Mouse (Mus musculus): Measurements from ENCODE around the gene Spats2l. TPM values are rescaled to one million over a fixed set of nuclear protein-coding genes. Genes with fewer than 3 reads are reported as not detected.

Spats2l gene
- polyA plus RNA-seq (2014; fragmentation: Nextera tagmentation; extraction: Ambion mirVana): 51.9 and 52.4 TPM in 2 replicates

DNA sequence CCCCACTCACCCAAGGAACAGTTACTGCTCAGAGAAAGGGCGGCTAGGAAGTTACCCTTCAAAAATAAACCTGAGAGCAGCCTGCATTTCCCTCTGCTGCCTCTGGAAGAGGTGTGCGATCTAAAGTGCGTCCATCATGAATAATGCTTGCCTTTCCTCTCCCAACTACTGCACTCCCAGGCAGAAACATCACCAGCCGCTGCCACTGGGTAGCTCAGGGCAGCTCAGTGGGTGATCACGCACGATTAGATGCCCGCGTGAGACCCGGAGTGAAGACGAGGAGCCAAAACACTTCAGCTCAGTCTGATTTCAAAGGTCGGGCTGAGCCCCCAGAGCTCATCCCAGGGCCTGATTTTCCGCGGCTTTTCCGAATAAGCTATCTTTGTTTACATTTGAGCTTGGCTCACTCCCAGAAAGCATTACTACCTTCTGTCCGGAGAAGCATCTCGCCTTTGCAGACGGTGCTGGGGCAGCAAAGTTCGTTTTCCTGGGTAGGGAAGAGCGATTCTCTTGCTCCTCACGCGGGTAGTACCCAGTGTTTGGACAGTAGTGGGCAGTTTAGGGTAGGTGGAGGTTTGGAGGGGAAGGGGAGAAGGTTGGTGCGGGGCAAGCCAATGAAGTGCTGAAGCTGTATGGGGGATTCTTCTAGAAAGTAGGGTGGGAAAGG, at the start of gene Spats2l:
Spats2l (plus strand) TSS at position 162 of the 667 bp plus-strand sequence.
- DNase-seq (ENCODE audit: low spot score) (peak; percentile 75), ATAC-seq (replicated peaks; ENCODE audit: insufficient number of reproducible peaks, low FRiP score, low TSS enrichment, low read depth) (peak; percentile 71)
- Histone ChIP-seq H3K36me3 (replicated peaks; ENCODE audit: control insufficient read depth, insufficient read depth, low read depth, low read length) (no peaks in the 10 kb centered on the region), H3K27me3 (ENCODE audit: control insufficient read depth, insufficient read depth, low read length) (no peaks in the 10 kb centered on the region), H3K4me1 (ENCODE audit: control insufficient read depth, insufficient read depth, low read length) (no peaks in the 10 kb centered on the region), H3K9me3 (replicated peaks; ENCODE audit: control insufficient read depth, low read length) (no peaks in the 10 kb centered on the region), H3K4me2 (ENCODE audit: low read depth, low read length) (peak within 1 kb of the TSS; percentile 84), H3K9ac (replicated peaks; ENCODE audit: low read length) (peak within 1 kb of the TSS; percentile 95), H3K27ac (replicated peaks; ENCODE audit: low read depth, low read length) (peak within 1 kb of the TSS; percentile 78), H3K4me3 (ENCODE audit: low read depth, low read length) (peak within 1 kb of the TSS; percentile 78)
- WGBS: under 1% methylated on average over 22 of the region's 22 CpGs

DNA sequence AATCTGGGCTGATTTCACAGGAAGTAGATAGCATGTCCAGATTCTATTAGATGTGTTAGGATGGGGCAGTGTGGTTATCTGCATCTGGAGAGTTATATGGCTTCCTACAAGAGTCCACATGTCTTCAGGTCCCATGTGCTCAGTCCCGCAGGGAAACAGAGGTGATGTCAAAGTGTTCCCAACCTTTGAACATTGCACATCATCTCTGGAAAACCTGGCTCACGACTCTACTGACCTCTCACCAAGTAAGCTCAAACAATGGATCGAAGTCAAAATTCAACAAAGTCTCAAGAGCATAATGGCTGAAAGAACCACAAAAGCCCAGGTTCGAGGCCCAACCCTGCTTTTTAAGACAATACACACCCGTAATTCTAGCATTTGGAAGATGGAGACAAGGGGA, 48.7 kb upstream of the Spats2l start:
- H3K27ac ChIP-seq (replicated peaks; ENCODE audit: low read depth, low read length): no peak overlapping the region
- 91% methylated on average over 5 of the region's 5 CpGs for WGBS
- H3K9ac ChIP-seq (replicated peaks; ENCODE audit: low read length): no peak overlapping the region
- H3K4me2 ChIP-seq (ENCODE audit: low read depth, low read length): no peak overlapping the region
- no peaks in the 10 kb centered on the region for H3K27me3 ChIP-seq (ENCODE audit: control insufficient read depth, insufficient read depth, low read length)
- no peaks in the 10 kb centered on the region for H3K36me3 ChIP-seq (replicated peaks; ENCODE audit: control insufficient read depth, insufficient read depth, low read depth, low read length)
- no peak overlapping the region for H3K4me3 ChIP-seq (ENCODE audit: low read depth, low read length)
- no peaks in the 10 kb centered on the region for H3K4me1 ChIP-seq (ENCODE audit: control insufficient read depth, insufficient read depth, low read length)
- H3K9me3 ChIP-seq (replicated peaks; ENCODE audit: control insufficient read depth, low read length): no peaks in the 10 kb centered on the region
- ATAC-seq (replicated peaks; ENCODE audit: insufficient number of reproducible peaks, low FRiP score, low TSS enrichment, low read depth) (no peak), DNase-seq (ENCODE audit: low spot score) (no peak)

- H3K27me3 ChIP-seq (ENCODE audit: control insufficient read depth, insufficient read depth, low read length): no peaks in the 10 kb centered on the region
- no peaks in the 10 kb centered on the region for H3K9me3 ChIP-seq (replicated peaks; ENCODE audit: control insufficient read depth, low read length)
- no peak overlapping the region for H3K9ac ChIP-seq (replicated peaks; ENCODE audit: low read length)
- H3K4me2 ChIP-seq (ENCODE audit: low read depth, low read length): no peak overlapping the region
- ATAC-seq (replicated peaks; ENCODE audit: insufficient number of reproducible peaks, low FRiP score, low TSS enrichment, low read depth): no peak
- no peak overlapping the region for H3K4me3 ChIP-seq (ENCODE audit: low read depth, low read length)
- H3K27ac ChIP-seq (replicated peaks; ENCODE audit: low read depth, low read length): no peak overlapping the region
- DNase-seq (ENCODE audit: low spot score): no peak
- no peaks in the 10 kb centered on the region for H3K4me1 ChIP-seq (ENCODE audit: control insufficient read depth, insufficient read depth, low read length)
- 52% methylated on average over 4 of the region's 4 CpGs for WGBS
- no peaks in the 10 kb centered on the region for H3K36me3 ChIP-seq (replicated peaks; ENCODE audit: control insufficient read depth, insufficient read depth, low read depth, low read length)
Measured at GRCm38 (mm10) chr1:57735877-57736276, 38.1 kb upstream of the Spats2l start.

GRCm38 (mm10) chr1:57741740-57742139, 32.2 kb upstream of the Spats2l start:
- H3K4me2 ChIP-seq (ENCODE audit: low read depth, low read length): no peak overlapping the region
- no peak overlapping the region for H3K4me3 ChIP-seq (ENCODE audit: low read depth, low read length)
- DNase-seq (ENCODE audit: low spot score): no peak
- no peaks in the 10 kb centered on the region for H3K36me3 ChIP-seq (replicated peaks; ENCODE audit: control insufficient read depth, insufficient read depth, low read depth, low read length)
- H3K27me3 ChIP-seq (ENCODE audit: control insufficient read depth, insufficient read depth, low read length): no peaks in the 10 kb centered on the region
- H3K9me3 ChIP-seq (replicated peaks; ENCODE audit: control insufficient read depth, low read length): no peaks in the 10 kb centered on the region
- H3K27ac ChIP-seq (replicated peaks; ENCODE audit: low read depth, low read length): no peak overlapping the region
- 88% methylated on average over 8 of the region's 8 CpGs for WGBS
- ATAC-seq (replicated peaks; ENCODE audit: insufficient number of reproducible peaks, low FRiP score, low TSS enrichment, low read depth): no peak
- H3K9ac ChIP-seq (replicated peaks; ENCODE audit: low read length): no peak overlapping the region
- no peaks in the 10 kb centered on the region for H3K4me1 ChIP-seq (ENCODE audit: control insufficient read depth, insufficient read depth, low read length)

DNA sequence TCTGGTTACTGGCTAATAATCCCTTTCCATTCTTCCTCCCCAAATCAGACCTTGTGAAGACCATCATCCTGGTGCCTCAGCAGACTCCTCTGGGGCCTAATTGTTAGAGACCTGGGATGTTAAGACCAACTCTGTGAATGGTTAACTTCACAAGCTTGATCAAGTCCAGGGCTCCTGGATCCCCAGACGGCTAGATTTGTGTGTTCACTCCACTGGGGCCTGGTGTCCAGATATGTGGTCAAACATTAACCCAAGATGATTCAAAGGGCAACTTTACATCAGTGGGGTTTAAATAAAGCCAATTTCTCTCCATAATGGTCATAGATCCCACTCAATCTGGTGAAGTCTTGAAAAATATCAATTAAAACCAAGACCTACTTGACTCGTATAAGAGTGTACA, 31.7 kb upstream of the Spats2l start:
- DNase-seq (ENCODE audit: low spot score) (no peak), ATAC-seq (replicated peaks; ENCODE audit: insufficient number of reproducible peaks, low FRiP score, low TSS enrichment, low read depth) (no peak)
- no peak overlapping the region for H3K27ac ChIP-seq (replicated peaks; ENCODE audit: low read depth, low read length)
- H3K4me2 ChIP-seq (ENCODE audit: low read depth, low read length): no peak overlapping the region
- no peaks in the 10 kb centered on the region for H3K27me3 ChIP-seq (ENCODE audit: control insufficient read depth, insufficient read depth, low read length)
- H3K9ac ChIP-seq (replicated peaks; ENCODE audit: low read length): no peak overlapping the region
- WGBS: 84% methylated on average over 2 of the region's 2 CpGs
- no peaks in the 10 kb centered on the region for H3K36me3 ChIP-seq (replicated peaks; ENCODE audit: control insufficient read depth, insufficient read depth, low read depth, low read length)
- H3K4me3 ChIP-seq (ENCODE audit: low read depth, low read length): no peak overlapping the region
- H3K4me1 ChIP-seq (ENCODE audit: control insufficient read depth, insufficient read depth, low read length): no peaks in the 10 kb centered on the region
- no peaks in the 10 kb centered on the region for H3K9me3 ChIP-seq (replicated peaks; ENCODE audit: control insufficient read depth, low read length)

DNA sequence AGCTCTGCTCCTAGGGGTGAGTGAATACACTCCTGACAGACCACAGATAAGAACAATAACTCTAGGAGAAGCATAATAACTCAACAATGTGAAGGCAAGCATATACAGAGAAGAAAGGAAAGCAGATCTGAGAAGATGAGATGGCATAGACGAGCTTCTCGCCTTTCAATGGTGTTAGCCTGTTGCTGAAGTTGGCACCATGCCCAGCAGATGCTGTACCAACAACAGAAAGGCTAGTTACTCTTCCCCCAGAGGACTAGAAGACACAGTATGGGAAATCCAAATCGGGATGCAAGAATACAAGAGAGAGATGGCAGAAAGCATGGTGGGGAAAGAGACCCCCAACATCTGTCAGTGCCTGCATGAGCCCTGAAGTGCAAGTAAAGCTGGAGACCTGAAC, 22.2 kb upstream of the Spats2l start:
- no peak overlapping the region for H3K4me3 ChIP-seq (ENCODE audit: low read depth, low read length)
- H3K36me3 ChIP-seq (replicated peaks; ENCODE audit: control insufficient read depth, insufficient read depth, low read depth, low read length): no peaks in the 10 kb centered on the region
- H3K9ac ChIP-seq (replicated peaks; ENCODE audit: low read length): no peak overlapping the region
- no peaks in the 10 kb centered on the region for H3K27me3 ChIP-seq (ENCODE audit: control insufficient read depth, insufficient read depth, low read length)
- no peaks in the 10 kb centered on the region for H3K4me1 ChIP-seq (ENCODE audit: control insufficient read depth, insufficient read depth, low read length)
- 95% methylated on average over 3 of the region's 3 CpGs for WGBS
- H3K4me2 ChIP-seq (ENCODE audit: low read depth, low read length): no peak overlapping the region
- no peak for ATAC-seq (replicated peaks; ENCODE audit: insufficient number of reproducible peaks, low FRiP score, low TSS enrichment, low read depth)
- H3K27ac ChIP-seq (replicated peaks; ENCODE audit: low read depth, low read length): no peak overlapping the region
- no peak for DNase-seq (ENCODE audit: low spot score)
- H3K9me3 ChIP-seq (replicated peaks; ENCODE audit: control insufficient read depth, low read length): no peaks in the 10 kb centered on the region

DNA sequence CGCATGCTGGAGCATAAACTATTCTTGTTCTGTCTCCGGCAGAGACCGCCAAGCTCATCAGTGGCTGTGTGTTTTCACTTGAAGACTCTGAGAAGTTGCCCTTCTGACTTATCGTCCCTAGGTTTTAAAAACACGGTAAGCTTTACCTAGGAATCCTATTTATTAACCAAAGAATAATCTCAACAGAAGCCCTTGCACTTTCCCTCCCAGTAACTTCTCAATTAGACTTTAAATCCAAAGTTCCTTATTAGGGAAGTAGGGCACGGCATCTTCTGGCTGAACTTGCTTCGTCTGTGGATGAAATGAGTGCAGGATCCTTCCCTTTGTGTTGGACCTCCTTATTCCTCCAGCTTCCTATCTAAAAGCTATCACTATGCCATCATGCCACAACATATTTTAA, 7.6 kb upstream of the Spats2l start:
- H3K4me2 ChIP-seq (ENCODE audit: low read depth, low read length): no peak overlapping the region
- no peak overlapping the region for H3K4me3 ChIP-seq (ENCODE audit: low read depth, low read length)
- no peak for ATAC-seq (replicated peaks; ENCODE audit: insufficient number of reproducible peaks, low FRiP score, low TSS enrichment, low read depth)
- 91% methylated on average over 7 of the region's 7 CpGs for WGBS
- no peaks in the 10 kb centered on the region for H3K27me3 ChIP-seq (ENCODE audit: control insufficient read depth, insufficient read depth, low read length)
- no peak overlapping the region for H3K27ac ChIP-seq (replicated peaks; ENCODE audit: low read depth, low read length)
- no peak for DNase-seq (ENCODE audit: low spot score)
- no peaks in the 10 kb centered on the region for H3K36me3 ChIP-seq (replicated peaks; ENCODE audit: control insufficient read depth, insufficient read depth, low read depth, low read length)
- H3K4me1 ChIP-seq (ENCODE audit: control insufficient read depth, insufficient read depth, low read length): no peaks in the 10 kb centered on the region
- no peak overlapping the region for H3K9ac ChIP-seq (replicated peaks; ENCODE audit: low read length)
- H3K9me3 ChIP-seq (replicated peaks; ENCODE audit: control insufficient read depth, low read length): no peaks in the 10 kb centered on the region

DNA sequence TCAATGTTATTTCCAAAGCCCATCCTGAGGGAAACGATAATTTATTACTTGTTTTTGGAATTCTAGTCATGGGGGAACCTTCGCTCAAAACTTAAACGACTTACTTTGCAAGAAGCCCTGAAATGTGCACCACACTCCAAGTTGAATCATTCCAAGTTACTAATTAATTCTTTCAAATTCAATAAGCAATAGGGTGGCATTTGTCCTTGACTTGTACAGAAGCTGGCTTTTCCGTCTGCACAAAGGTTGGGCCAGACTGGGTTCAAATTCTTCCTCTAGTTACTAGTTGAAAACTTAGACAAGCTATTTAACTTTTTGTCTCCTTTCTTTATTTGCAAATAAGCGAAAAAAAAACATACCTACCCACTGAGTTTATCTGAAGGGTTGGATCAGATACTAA, 636 bp upstream of the Spats2l start:
- H3K9ac ChIP-seq (replicated peaks; ENCODE audit: low read length): no peak overlapping the region
- no peak overlapping the region for H3K4me3 ChIP-seq (ENCODE audit: low read depth, low read length)
- no peaks in the 10 kb centered on the region for H3K9me3 ChIP-seq (replicated peaks; ENCODE audit: control insufficient read depth, low read length)
- H3K4me1 ChIP-seq (ENCODE audit: control insufficient read depth, insufficient read depth, low read length): no peaks in the 10 kb centered on the region
- no peaks in the 10 kb centered on the region for H3K27me3 ChIP-seq (ENCODE audit: control insufficient read depth, insufficient read depth, low read length)
- no peak for ATAC-seq (replicated peaks; ENCODE audit: insufficient number of reproducible peaks, low FRiP score, low TSS enrichment, low read depth)
- no peaks in the 10 kb centered on the region for H3K36me3 ChIP-seq (replicated peaks; ENCODE audit: control insufficient read depth, insufficient read depth, low read depth, low read length)
- DNase-seq (ENCODE audit: low spot score): no peak
- no peak overlapping the region for H3K27ac ChIP-seq (replicated peaks; ENCODE audit: low read depth, low read length)
- 93% methylated on average over 5 of the region's 5 CpGs for WGBS
- no peak overlapping the region for H3K4me2 ChIP-seq (ENCODE audit: low read depth, low read length)
